Mouse (Mus musculus): ENCODE results near the gene Apoc2.

Apoc2 gene

GRCm38 (mm10) chr7:19676662-19677061 lies 1.1 kb downstream of the Apoc2 start:
- DNase-seq, result no peak

GRCm38 (mm10) chr7:19675824-19676223 lies 1.9 kb downstream of the Apoc2 start:
- no peak for DNase-seq

DNA sequence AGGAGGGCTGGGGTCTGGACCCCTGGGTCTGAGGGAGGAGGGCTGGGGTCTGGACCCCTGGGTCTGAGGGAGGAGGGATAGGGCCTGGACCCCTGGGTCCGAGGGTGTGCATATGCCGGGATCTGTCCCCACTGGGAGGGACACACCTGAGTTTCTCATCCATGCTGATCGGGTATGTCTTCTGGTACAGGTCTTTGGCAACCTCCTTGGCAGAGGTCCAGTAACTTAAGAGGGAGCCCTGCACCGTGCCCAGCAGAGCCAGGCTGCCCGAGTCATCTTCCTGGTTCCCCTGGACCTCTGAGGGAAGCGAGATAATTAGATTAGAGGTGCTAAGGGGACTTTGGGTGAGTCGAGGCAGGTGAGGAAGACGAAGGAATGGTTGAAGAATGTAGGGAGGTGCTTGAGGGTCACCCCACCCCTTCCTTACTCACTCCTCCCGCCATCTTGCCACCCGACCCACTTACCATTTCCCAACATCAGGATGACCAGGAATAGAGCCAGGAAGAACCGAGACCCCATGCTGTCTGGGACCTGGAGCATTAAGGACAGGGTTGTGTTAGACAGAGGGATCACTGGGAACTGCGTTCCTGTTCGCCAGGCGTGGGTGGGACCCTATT lies 4.5 kb downstream of the Apoc2 start:
- no peak for DNase-seq

- DNase-seq, result no peak
Observed at GRCm38 (mm10) chr7:19671511-19671910, 6.2 kb downstream of the Apoc2 start.

GRCm38 (mm10) chr7:19668947-19669721 lies 8.6 kb downstream of the Apoc2 start:
- peak; percentile 92 for DNase-seq

GRCm38 (mm10) chr7:19667434-19667833 lies 10.3 kb downstream of the Apoc2 start:
- no peak for DNase-seq

GRCm38 (mm10) chr7:19666750-19667149 lies 11.0 kb downstream of the Apoc2 start:
- no peak for DNase-seq

- peak; percentile 96 for DNase-seq
Observed at GRCm38 (mm10) chr7:19664955-19665841, 12.5 kb downstream of the Apoc2 start, which contains the start of gene Clptm1. TSS of gene Clptm1 (minus strand) at chr7:19665033.

DNA sequence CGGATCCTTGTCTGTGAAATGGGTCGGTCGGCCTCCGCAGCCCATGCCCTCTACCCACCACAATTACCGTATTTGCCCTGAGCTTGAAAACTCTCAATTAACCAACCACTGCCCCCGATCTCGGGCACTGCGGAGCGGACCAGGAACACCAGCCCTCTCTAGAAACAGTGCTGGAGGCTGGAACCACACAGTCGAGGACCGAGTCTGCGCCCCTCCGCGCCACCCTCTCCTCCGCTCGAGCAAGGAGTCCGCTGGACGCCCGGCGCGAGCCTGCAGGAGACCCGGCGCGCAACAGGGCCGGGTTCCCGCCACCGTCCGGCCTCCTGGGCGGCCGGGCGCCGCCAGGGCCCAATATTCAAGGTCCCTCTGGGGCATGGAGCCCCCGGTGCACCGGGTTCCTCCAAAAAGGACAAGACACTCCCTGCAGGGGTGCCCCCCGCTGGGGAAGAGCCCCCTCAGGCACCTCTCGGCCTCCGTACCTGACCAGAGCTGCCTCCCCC lies 13.2 kb downstream of the Apoc2 start:
- no peak for DNase-seq

GRCm38 (mm10) chr7:19663940-19664339 lies 13.8 kb downstream of the Apoc2 start:
- no peak for DNase-seq

DNA sequence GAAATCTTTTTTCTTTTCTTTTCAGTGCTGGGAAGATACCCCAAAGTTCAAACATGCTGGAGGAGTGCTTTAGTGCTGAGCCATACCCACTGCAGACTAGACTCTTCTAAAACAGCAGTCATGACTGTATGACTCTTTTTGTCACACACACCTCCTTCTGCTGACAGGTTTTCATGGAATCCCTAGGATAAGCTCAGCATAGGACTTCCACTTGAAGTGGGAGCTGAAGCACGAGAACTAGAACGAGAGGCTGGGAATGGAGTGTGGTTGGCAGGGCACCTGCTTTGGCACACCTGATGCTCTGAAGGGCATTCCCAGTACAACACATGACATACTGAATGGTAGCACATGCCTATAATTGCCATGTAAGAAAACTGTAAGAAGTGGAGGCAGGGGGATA lies 25.1 kb downstream of the Apoc2 start:
- DNase-seq, result no peak

- DNase-seq, result no peak
Observed at GRCm38 (mm10) chr7:19651063-19651786, 26.5 kb downstream of the Apoc2 start.

DNA sequence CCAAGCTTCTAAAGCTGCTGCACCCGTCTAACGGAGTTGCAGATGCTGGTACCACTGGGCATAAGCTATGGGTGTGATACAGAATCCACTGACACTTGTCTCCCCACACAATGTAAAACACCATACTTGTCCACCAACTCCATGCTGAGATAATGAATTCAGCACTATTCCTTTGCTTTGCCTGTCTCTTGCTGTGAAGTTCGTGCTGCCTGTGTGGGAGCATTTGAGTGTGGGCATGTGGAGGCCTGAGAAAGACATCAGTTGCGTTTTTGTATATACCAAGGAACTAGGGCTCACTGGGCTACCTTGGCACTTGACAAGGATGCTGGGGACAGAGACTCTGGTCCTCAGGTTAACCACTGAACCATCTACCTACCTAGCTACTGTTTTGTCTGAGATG lies 36.5 kb downstream of the Apoc2 start:
- no peak for DNase-seq

- no peak for DNase-seq
Observed at GRCm38 (mm10) chr7:19635074-19635827, 42.5 kb downstream of the Apoc2 start.

- no peak for DNase-seq
Observed at GRCm38 (mm10) chr7:19634591-19634990, 43.1 kb downstream of the Apoc2 start.

DNA sequence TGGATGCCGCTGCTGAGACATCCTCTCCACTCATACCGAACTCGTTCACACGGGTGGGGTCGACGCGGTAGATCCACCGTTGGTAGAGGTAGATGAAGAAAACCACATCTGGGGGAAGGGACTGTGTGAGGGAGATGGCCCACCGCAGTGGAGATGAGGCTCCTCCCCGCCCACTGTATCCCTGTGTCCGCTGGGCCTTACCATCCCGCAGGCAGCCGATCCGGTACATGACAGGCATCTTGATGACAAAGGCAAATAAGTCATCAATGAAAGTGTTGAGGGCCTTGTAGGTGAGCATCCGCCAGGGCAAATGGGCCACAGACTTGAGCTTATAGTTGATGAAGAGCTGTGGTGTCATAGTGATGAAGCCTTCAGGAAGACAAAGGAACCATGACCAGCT lies 43.9 kb downstream of the Apoc2 start:
- no peak for DNase-seq

GRCm38 (mm10) chr7:19633197-19633596 lies 44.5 kb downstream of the Apoc2 start:
- DNase-seq, result no peak

DNA sequence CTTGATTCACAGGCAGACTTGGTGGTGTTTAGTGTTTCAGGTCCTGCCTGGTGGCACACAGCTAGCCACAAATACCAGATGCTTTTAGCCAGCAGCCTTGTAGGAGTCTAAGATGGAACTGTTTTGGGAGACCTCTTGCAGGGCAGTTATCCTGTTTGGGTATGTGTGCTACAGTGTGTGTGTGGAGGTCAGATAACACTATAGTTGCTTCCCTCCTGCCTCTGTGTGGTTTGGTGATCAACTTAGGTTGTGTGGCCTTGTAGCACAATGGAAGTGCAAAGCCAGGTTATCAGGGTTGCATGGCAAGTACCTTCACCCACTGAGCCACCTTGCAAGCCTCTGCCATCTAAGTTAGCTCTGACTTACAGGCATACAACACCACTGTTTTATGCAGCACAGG lies 45.0 kb downstream of the Apoc2 start:
- no peak for DNase-seq

DNA sequence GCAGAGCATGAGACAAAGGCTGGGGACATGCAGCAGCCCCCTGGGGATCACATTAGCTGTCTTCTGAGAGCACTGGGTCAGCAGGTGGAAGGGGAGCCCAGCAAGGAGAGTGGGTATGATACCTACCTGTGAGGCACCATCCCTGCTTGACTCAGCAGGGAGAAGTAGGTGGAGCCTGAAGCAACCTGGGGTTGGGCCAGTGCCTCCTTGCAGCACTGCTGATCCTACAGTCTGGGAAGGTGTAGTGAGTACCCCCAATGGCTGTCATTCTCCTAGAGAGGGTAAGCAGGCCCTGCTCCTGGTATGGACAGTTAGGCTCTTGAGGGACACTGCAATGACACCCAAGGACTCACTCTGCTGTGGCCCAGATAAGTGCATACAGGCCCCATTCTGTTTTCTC lies 45.5 kb downstream of the Apoc2 start:
- DNase-seq, result no peak

GRCm38 (mm10) chr7:19629361-19629734 lies 48.4 kb downstream of the Apoc2 start, which contains the start of gene Relb:
TSS of gene Relb (minus strand) at chr7:19629438.
- DNase-seq, result peak; percentile 96

DNA sequence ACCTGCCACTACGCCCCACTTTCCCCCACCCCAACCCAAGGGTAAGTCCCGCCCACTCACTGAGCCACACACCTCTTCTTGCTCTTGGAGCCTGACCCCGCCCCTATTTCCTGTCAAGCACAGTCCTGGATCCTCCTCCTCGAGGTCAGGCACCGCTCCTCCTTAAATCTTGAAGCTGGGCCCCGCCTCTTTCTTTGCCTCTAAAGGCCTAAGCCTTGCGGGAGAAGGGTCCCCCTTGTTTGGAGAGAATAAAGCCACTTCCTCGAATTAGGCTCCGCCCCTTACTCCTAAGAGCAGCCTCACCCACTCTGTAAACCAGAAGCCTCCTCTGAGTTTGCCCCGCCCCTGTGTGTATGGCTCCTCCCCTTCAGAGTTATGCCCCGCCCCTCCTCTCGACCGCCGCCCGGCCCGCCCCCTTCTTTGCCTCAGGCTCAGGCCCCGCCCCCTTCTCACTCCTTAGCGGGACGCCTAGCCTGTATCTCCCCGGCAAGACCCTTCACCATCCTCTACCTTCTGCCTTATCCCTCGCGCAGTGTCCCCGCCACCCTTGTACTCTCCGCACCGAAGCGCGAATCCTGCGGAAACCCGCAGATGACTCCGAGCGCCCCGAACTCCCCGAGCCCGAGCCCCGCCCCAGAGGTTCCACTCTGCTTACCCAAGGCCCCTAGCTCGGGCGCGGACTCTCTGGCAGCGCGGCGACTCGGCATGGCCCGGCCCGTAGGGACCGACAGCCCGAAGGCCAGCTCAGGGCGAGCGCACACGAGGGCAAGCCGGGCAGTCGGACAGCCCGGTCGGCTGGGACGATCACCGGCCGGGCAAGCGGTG lies 49.0 kb downstream of the Apoc2 start:
- DNase-seq, result peak; percentile 82

All from right cerebral cortex, postnatal 4 days (tissue).